Mouse (Mus musculus) intestine, embryonic 14.5 days (tissue): ENCODE measurements around the gene Larp6. TPM values are rescaled to one million over a fixed set of nuclear protein-coding genes. Genes with fewer than 3 reads are reported as not detected.

Experiments used
- ATAC-seq: fragments of 200-750 bp; cut with Nextera tagmentation; replicated peaks from 2 replicates; pipeline ENCODE4 v1.8.0; 2017; ENCODE audit warnings: low read depth, moderate number of reproducible peaks, moderate TSS enrichment, moderate library complexity; ENCODE audit not compliant: low FRiP score, low TSS enrichment
- DNase-seq: peaks from one replicate; pipeline ENCODE4 v3.0.0-alpha.2; 2018; ENCODE audit warnings: low spot score
- H3K27ac ChIP-seq: fragments of 300-500 bp; sonication (generic); 2 replicates; pipeline ENCODE4 v1.5.1; 2014; ENCODE audit warnings: low read depth, mild to moderate bottlenecking, control low read depth
- H3K27me3 ChIP-seq: fragments of 300-500 bp; sonication (generic); replicated peaks from 2 replicates; pipeline ENCODE4 v1.6.1; 2014; ENCODE audit warnings: low read length, control low read depth; ENCODE audit not compliant: control insufficient read depth, insufficient read depth
- H3K36me3 ChIP-seq: fragments of 300-500 bp; sonication (generic); 2 replicates; pipeline ENCODE4 v1.6.1; 2014; ENCODE audit warnings: low read length, control low read depth; ENCODE audit not compliant: control insufficient read depth, insufficient read depth
- H3K4me1 ChIP-seq: fragments of 300-500 bp; sonication (generic); replicated peaks from 2 replicates; pipeline ENCODE4 v1.6.1; 2014; ENCODE audit warnings: low read length, control low read depth, mixed read lengths; ENCODE audit not compliant: control insufficient read depth, insufficient read depth
- H3K4me2 ChIP-seq: fragments of 300-500 bp; sonication (generic); 2 replicates; pipeline ENCODE4 v1.6.1; 2014; ENCODE audit warnings: low read length
- H3K4me3 ChIP-seq: fragments of 300-500 bp; sonication (generic); 2 replicates; pipeline ENCODE4 v1.5.1; 2014; ENCODE audit warnings: low read depth, low read length, control low read depth, mixed read lengths
- H3K9ac ChIP-seq: fragments of 300-500 bp; sonication (generic); 2 replicates; pipeline ENCODE4 v1.6.1; 2014; ENCODE audit warnings: mild to moderate bottlenecking, low read length
- H3K9me3 ChIP-seq: fragments of 300-500 bp; sonication (generic); 2 replicates; pipeline ENCODE4 v1.6.1; 2016; ENCODE audit warnings: low read length, control low read depth; ENCODE audit not compliant: control insufficient read depth
- WGBS: fragments of 180-500 bp; shearing (Covaris S2); extraction: QIAGEN DNeasy Blood & Tissue Kit; methylation state at CpG from one replicate; pipeline ENCODE4 v1.1.7; 2014; 5-methylcytosine and 5-hydroxymethylcytosine counted together
- polyA plus RNA-seq: library from polyadenylated mRNA; unstranded; fragments of >200 nt; fragmentation: Nextera tagmentation; extraction: Ambion mirVana; gene quantifications from 2 replicates; pipeline ENCODE4 v1.2.1, GENCODE M21; 2014

Larp6 gene
- polyA plus RNA-seq, 1 experiment from 2014 or later = 2.2 TPM

- DNase-seq = no peak
- Histone ChIP-seq H3K4me2 (no peak overlapping the region), H3K9me3 (no peaks in the 10 kb centered on the region), H3K9ac (no peak overlapping the region), H3K27ac (no peak overlapping the region), H3K4me1 (peaks cover 3% of the 10 kb centered on the region; the same call in 1 of the 2 replicates), H3K4me3 (no peak overlapping the region), H3K27me3 (no peaks in the 10 kb centered on the region), H3K36me3 (no peaks in the 10 kb centered on the region)
- WGBS = 85% methylated on average over 5 of the region's 5 CpGs
- ATAC-seq = no peak
Measured at GRCm38 (mm10) chr9:60708606-60709005, 4.2 kb upstream of the Larp6 start.

- Histone ChIP-seq H3K27ac (no peak overlapping the region), H3K9ac (no peak overlapping the region), H3K4me1 (peaks cover 3% of the 10 kb centered on the region; the same call in 1 of the 2 replicates), H3K27me3 (0 out of 2 replicates have a peak, but pooled peaks cover 2% of the 10 kb centered on the region), H3K4me3 (no peak overlapping the region), H3K9me3 (no peaks in the 10 kb centered on the region), H3K4me2 (no peak overlapping the region), H3K36me3 (no peaks in the 10 kb centered on the region)
- ATAC-seq (no peak), DNase-seq (no peak)
- WGBS = 84% methylated on average over 6 of the region's 6 CpGs
Measured at GRCm38 (mm10) chr9:60709721-60710120, 3.1 kb upstream of the Larp6 start.

- H3K4me2 ChIP-seq = no peak overlapping the region
- no peaks in the 10 kb centered on the region for H3K9me3 ChIP-seq
- 82% methylated on average over 5 of the region's 5 CpGs for WGBS
- no peaks in the 10 kb centered on the region for H3K36me3 ChIP-seq
- H3K4me3 ChIP-seq = no peak overlapping the region
- ATAC-seq (no peak), DNase-seq (no peak)
- H3K27me3 ChIP-seq = 0 out of 2 replicates have a peak, but pooled peaks cover 2% of the 10 kb centered on the region
- no peak overlapping the region for H3K27ac ChIP-seq
- peaks cover 3% of the 10 kb centered on the region; the same call in 1 of the 2 replicates for H3K4me1 ChIP-seq
- H3K9ac ChIP-seq = no peak overlapping the region
Measured at GRCm38 (mm10) chr9:60712011-60712410, 778 bp upstream of the Larp6 start.

GRCm38 (mm10) chr9:60713616-60714015 is 827 bp downstream of the Larp6 start:
- peak overlapping the region; percentile 99 for H3K4me2 ChIP-seq
- DNase-seq (no peak), ATAC-seq (no peak)
- H3K27me3 ChIP-seq = 0 out of 2 replicates have a peak, but pooled peaks cover 2% of the 10 kb centered on the region
- H3K4me1 ChIP-seq = peaks cover 3% of the 10 kb centered on the region; the same call in 1 of the 2 replicates
- H3K36me3 ChIP-seq = no peaks in the 10 kb centered on the region
- WGBS = 47% methylated on average over 4 of the region's 4 CpGs
- no peak overlapping the region for H3K27ac ChIP-seq
- H3K9me3 ChIP-seq = no peaks in the 10 kb centered on the region
- H3K9ac ChIP-seq = peak overlapping the region; percentile 68
- peak overlapping the region; percentile 64 for H3K4me3 ChIP-seq

- no peaks in the 10 kb centered on the region for H3K9me3 ChIP-seq
- WGBS = 78% methylated on average over 6 of the region's 6 CpGs
- H3K27me3 ChIP-seq = 0 out of 2 replicates have a peak, but pooled peaks cover 2% of the 10 kb centered on the region
- H3K4me1 ChIP-seq = peaks cover 3% of the 10 kb centered on the region; the same call in 1 of the 2 replicates
- no peaks in the 10 kb centered on the region for H3K36me3 ChIP-seq
- H3K27ac ChIP-seq = no peak overlapping the region
- no peak for ATAC-seq
- no peak overlapping the region for H3K4me2 ChIP-seq
- no peak overlapping the region for H3K9ac ChIP-seq
- no peak for DNase-seq
- H3K4me3 ChIP-seq = no peak overlapping the region
Measured at GRCm38 (mm10) chr9:60714191-60714590, 1.4 kb downstream of the Larp6 start.

- Histone ChIP-seq H3K27ac (no peak overlapping the region), H3K4me3 (no peak overlapping the region), H3K9ac (no peak overlapping the region), H3K9me3 (no peaks in the 10 kb centered on the region), H3K36me3 (no peaks in the 10 kb centered on the region), H3K4me1 (peaks cover 3% of the 10 kb centered on the region; the same call in 1 of the 2 replicates), H3K27me3 (0 out of 2 replicates have a peak, but pooled peaks cover 2% of the 10 kb centered on the region), H3K4me2 (no peak overlapping the region)
- no peak for DNase-seq
- ATAC-seq = no peak
- 84% methylated on average over 4 of the region's 4 CpGs for WGBS
Measured at GRCm38 (mm10) chr9:60715271-60715670, 2.5 kb downstream of the Larp6 start.

GRCm38 (mm10) chr9:60715828-60716227 is 3.0 kb downstream of the Larp6 start:
- 52% methylated on average over 5 of the region's 5 CpGs for WGBS
- Histone ChIP-seq H3K27me3 (0 out of 2 replicates have a peak, but pooled peaks cover 2% of the 10 kb centered on the region), H3K9ac (no peak overlapping the region), H3K4me1 (peaks cover 3% of the 10 kb centered on the region; the same call in 1 of the 2 replicates), H3K9me3 (no peaks in the 10 kb centered on the region), H3K36me3 (no peaks in the 10 kb centered on the region), H3K27ac (no peak overlapping the region), H3K4me2 (no peak overlapping the region), H3K4me3 (no peak overlapping the region)
- DNase-seq = no peak
- no peak for ATAC-seq

- DNase-seq = peak; percentile 76
Measured at GRCm38 (mm10) chr9:60718284-60718683, 5.5 kb downstream of the Larp6 start.

GRCm38 (mm10) chr9:60719687-60720086 is 6.9 kb downstream of the Larp6 start:
- WGBS = 82% methylated on average over 3 of the region's 3 CpGs
- no peak for ATAC-seq

More at GRCm38 (mm10) chr9:60718284-60718683, 5.5 kb downstream of the Larp6 start:
- Histone ChIP-seq H3K4me3 (no peak overlapping the region), H3K4me2 (no peak overlapping the region), H3K9ac (no peak overlapping the region), H3K9me3 (no peaks in the 10 kb centered on the region), H3K27me3 (0 out of 2 replicates have a peak, but pooled peaks cover 2% of the 10 kb centered on the region), H3K27ac (no peak overlapping the region), H3K36me3 (no peaks in the 10 kb centered on the region), H3K4me1 (no peaks in the 10 kb centered on the region)
- ATAC-seq = no peak
- 68% methylated on average over 3 of the region's 3 CpGs for WGBS

More at GRCm38 (mm10) chr9:60719687-60720086, 6.9 kb downstream of the Larp6 start:
- Histone ChIP-seq H3K4me2 (no peak overlapping the region), H3K27ac (no peak overlapping the region), H3K36me3 (no peaks in the 10 kb centered on the region), H3K9ac (no peak overlapping the region), H3K4me3 (no peak overlapping the region), H3K9me3 (no peaks in the 10 kb centered on the region), H3K27me3 (0 out of 2 replicates have a peak, but pooled peaks cover under 1% of the 10 kb centered on the region), H3K4me1 (no peaks in the 10 kb centered on the region)
- DNase-seq = no peak
